Mouse (Mus musculus): ENCODE results near the gene Cfap97d2. TPM values are rescaled to one million over a fixed set of nuclear protein-coding genes. Genes with fewer than 3 reads are reported as not detected.

The Cfap97d2 gene
- polyA plus RNA-seq (2017; shearing (Covaris generic)), result not detected

GRCm38 (mm10) chr8:13705668-13706067, at the start of gene Cfap97d2:
TSS of gene Cfap97d2 (plus strand) at chr8:13705889.

GRCm38 (mm10) chr8:13677413-13677883, 28.2 kb upstream of the Cfap97d2 start, which contains the start of gene Rasa3:
TSS of gene Rasa3 (minus strand) at chr8:13677603.

DNA sequence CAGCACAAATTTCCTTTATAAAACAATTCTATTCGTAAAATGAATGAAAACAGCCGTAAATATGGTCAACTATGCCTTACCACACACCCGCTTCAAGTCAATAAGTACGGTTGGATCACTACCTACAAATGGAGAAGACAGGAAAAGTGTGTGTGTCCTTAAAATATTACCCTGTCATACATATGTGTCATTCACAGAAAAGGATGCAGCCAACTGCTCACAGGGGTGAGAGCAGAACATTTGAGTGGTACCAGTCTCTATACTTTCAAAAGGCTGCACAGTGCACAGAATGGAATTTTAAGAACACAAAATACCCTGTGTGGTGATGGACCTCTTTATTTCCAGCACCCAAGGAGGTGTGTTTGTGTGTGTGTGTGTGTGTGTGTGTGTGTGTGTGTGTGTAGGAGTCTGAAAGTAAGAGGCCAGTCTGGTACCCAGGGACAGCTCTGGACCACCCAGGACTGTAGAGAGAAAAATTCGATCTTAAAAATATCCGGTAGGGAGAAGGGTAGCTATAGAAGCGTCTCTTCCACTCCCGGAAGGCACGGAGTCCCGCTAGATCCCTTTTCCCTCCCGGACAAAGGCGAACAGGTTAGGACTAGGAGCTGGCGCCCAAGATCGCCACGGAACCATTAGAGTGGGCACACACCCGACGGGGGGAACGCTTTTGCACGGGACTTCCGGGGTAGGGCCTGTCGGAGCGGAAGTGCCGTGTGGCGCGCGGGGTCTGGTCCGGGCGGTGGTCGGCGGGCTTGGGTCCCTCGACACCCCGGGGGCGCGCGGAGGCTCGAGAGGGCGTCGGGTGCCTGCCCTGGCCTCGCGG, 51.5 kb downstream of the Cfap97d2 start, which contains the start of gene Cdc16:
TSS of gene Cdc16 (plus strand) at position 695 of the 823 bp plus-strand sequence.

GRCm38 (mm10) chr8:13785250-13785763, 79.6 kb downstream of the Cfap97d2 start, which contains the start of gene Upf3a:
TSS of gene Upf3a (plus strand) at chr8:13785615.

Other genes with a start within 250 kb of the Cfap97d2 start
- not detected for gene Gas6, start 211.4 kb upstream of the Cfap97d2 start, polyA plus RNA-seq (2017; shearing (Covaris generic))
- gene 1700029H14Rik, start 143.4 kb upstream of the Cfap97d2 start, polyA plus RNA-seq (2017; shearing (Covaris generic)), result not detected
- gene Rasa3, start 28.3 kb upstream of the Cfap97d2 start, polyA plus RNA-seq (2017; shearing (Covaris generic)), result 280 TPM
- 47.1 TPM for gene Cdc16, start 51.8 kb downstream of the Cfap97d2 start, polyA plus RNA-seq (2017; shearing (Covaris generic))
- 50.1 TPM for gene Upf3a, start 79.7 kb downstream of the Cfap97d2 start, polyA plus RNA-seq (2017; shearing (Covaris generic))
- gene AF366264, start 132.5 kb downstream of the Cfap97d2 start, polyA plus RNA-seq (2017; shearing (Covaris generic)), result not detected
- 25.9 TPM for gene Champ1, start 163.8 kb downstream of the Cfap97d2 start, polyA plus RNA-seq (2017; shearing (Covaris generic))
- gene Coprs, start 184.4 kb downstream of the Cfap97d2 start, polyA plus RNA-seq (2017; shearing (Covaris generic)), result not detected